Mouse (Mus musculus): ENCODE results near the gene Kcnh6. TPM values are rescaled to one million over a fixed set of nuclear protein-coding genes. Genes with fewer than 3 reads are reported as not detected.

The Kcnh6 gene
- polyA plus RNA-seq (2012; rRNA removed; ENCODE audit: low replicate concordance) = not detected in 2 replicates

GRCm38 (mm10) chr11:106007821-106008220 lies at the start of gene Kcnh6:
Gene Kcnh6, plus strand, starts transcription at chr11:106008124.

GRCm38 (mm10) chr11:105967741-105968574 lies 40.0 kb upstream of the Kcnh6 start, which contains the start of gene Ace:
Gene Ace, plus strand, starts transcription at chr11:105967945.

GRCm38 (mm10) chr11:105994375-105994774 lies 13.5 kb upstream of the Kcnh6 start, which contains the start of gene Ace3:
Gene Ace3, plus strand, starts transcription at chr11:105994675.

GRCm38 (mm10) chr11:106036548-106037417 lies 28.9 kb downstream of the Kcnh6 start, which contains the start of gene Dcaf7:
Gene Dcaf7, plus strand, starts transcription at chr11:106036872.

GRCm38 (mm10) chr11:106065923-106066571 lies 58.1 kb downstream of the Kcnh6 start, which contains the start of gene Taco1:
Gene Taco1, plus strand, starts transcription at chr11:106066061.

Other genes with a start within 250 kb of the Kcnh6 start
- gene Cyb561, start 54.8 kb upstream of the Kcnh6 start, polyA plus RNA-seq (2012; rRNA removed; ENCODE audit: low replicate concordance) = 28.8 and 33.5 TPM in 2 replicates
- 96.2 and 107 TPM in 2 replicates for gene Ace, start 40.2 kb upstream of the Kcnh6 start, polyA plus RNA-seq (2012; rRNA removed; ENCODE audit: low replicate concordance)
- not detected in 2 replicates for gene Ace3, start 13.4 kb upstream of the Kcnh6 start, polyA plus RNA-seq (2012; rRNA removed; ENCODE audit: low replicate concordance)
- gene Dcaf7, start 28.7 kb downstream of the Kcnh6 start, polyA plus RNA-seq (2012; rRNA removed; ENCODE audit: low replicate concordance) = 41.7 and 42.6 TPM in 2 replicates
- 15.6 and 17.6 TPM in 2 replicates for gene Taco1, start 57.9 kb downstream of the Kcnh6 start, polyA plus RNA-seq (2012; rRNA removed; ENCODE audit: low replicate concordance)
- gene Map3k3, start 76.5 kb downstream of the Kcnh6 start, polyA plus RNA-seq (2012; rRNA removed; ENCODE audit: low replicate concordance) = 39.9 and 55.5 TPM in 2 replicates
- gene Gm10840, start 152.7 kb downstream of the Kcnh6 start, polyA plus RNA-seq (2012; rRNA removed; ENCODE audit: low replicate concordance) = not detected in 2 replicates
- gene Limd2, start 152.7 kb downstream of the Kcnh6 start, polyA plus RNA-seq (2012; rRNA removed; ENCODE audit: low replicate concordance) = 139 and 178 TPM in 2 replicates
- 30.4 and 43.7 TPM in 2 replicates for gene Strada, start 194.0 kb downstream of the Kcnh6 start, polyA plus RNA-seq (2012; rRNA removed; ENCODE audit: low replicate concordance)
- 8.0 and 20.2 TPM in 2 replicates for gene Ccdc47, start 208.2 kb downstream of the Kcnh6 start, polyA plus RNA-seq (2012; rRNA removed; ENCODE audit: low replicate concordance)
- gene Ddx42, start 208.8 kb downstream of the Kcnh6 start, polyA plus RNA-seq (2012; rRNA removed; ENCODE audit: low replicate concordance) = 7.4 and 10.8 TPM in 2 replicates
- gene Ftsj3, start 248.0 kb downstream of the Kcnh6 start, polyA plus RNA-seq (2012; rRNA removed; ENCODE audit: low replicate concordance) = 11.0 and 13.9 TPM in 2 replicates
- gene Psmc5, start 248.0 kb downstream of the Kcnh6 start, polyA plus RNA-seq (2012; rRNA removed; ENCODE audit: low replicate concordance) = 23.5 and 41.8 TPM in 2 replicates

Measured in mammary gland, adult 2 months (tissue).